Mouse (Mus musculus) C2C12 (cell line): Measurements from ENCODE around the gene Fut9.

Experiments
- CTCF ChIP-seq: IDR thresholded peaks from one replicate; pipeline ENCODE4 v1.5.1; 2011; ENCODE audit not compliant: control insufficient read depth, insufficient read depth, insufficient read length
- FOSL1 ChIP-seq: IDR thresholded peaks from one replicate; pipeline ENCODE4 v1.8.0; 2011; ENCODE audit warnings: mild to moderate bottlenecking, low read length; ENCODE audit not compliant: poor library complexity, insufficient read depth, severe bottlenecking
- MAX ChIP-seq: IDR thresholded peaks from one replicate; pipeline ENCODE4 v1.6.1; 2011; ENCODE audit warnings: mild to moderate bottlenecking, control low read depth
- MYOG ChIP-seq: IDR thresholded peaks from one replicate; pipeline ENCODE4 v1.6.1; 2011; ENCODE audit not compliant: control insufficient read depth, insufficient read length; ENCODE audit errors: extremely low read depth
- USF1 ChIP-seq: IDR thresholded peaks from one replicate; pipeline ENCODE4 v1.6.1; 2011; ENCODE audit warnings: low read depth, mild to moderate bottlenecking, control low read depth, moderate library complexity

GRCm38 (mm10) chr4:25627039-25627438 is 173.0 kb downstream of the Fut9 start:
- TF ChIP-seq CTCF (no peak), USF1 (no peak), MAX (no peak), MYOG (no peak), FOSL1 (no peak)
